Mouse (Mus musculus): ENCODE results near the gene Dyx1c1. TPM values are rescaled to one million over a fixed set of nuclear protein-coding genes. Genes with fewer than 3 reads are reported as not detected.

Dyx1c1 gene
- total RNA-seq, 2 experiments from 2014 or later: not detected

- no peak for ATAC-seq (replicated peaks; ENCODE audit: low FRiP score, poor library complexity, severe bottlenecking)
These were observed 11.3 kb downstream of the Dyx1c1 start for GRCm38 (mm10) chr9:72969874-72970273.

- ATAC-seq (replicated peaks; ENCODE audit: low FRiP score, poor library complexity, severe bottlenecking): no peak
These were observed 13.8 kb downstream of the Dyx1c1 start for GRCm38 (mm10) chr9:72972435-72972834.

- ATAC-seq (replicated peaks; ENCODE audit: low FRiP score, poor library complexity, severe bottlenecking): no peak
These were observed 14.4 kb downstream of the Dyx1c1 start for GRCm38 (mm10) chr9:72972984-72973383.

- ATAC-seq (replicated peaks; ENCODE audit: low FRiP score, poor library complexity, severe bottlenecking): no peak
These were observed 16.1 kb downstream of the Dyx1c1 start for GRCm38 (mm10) chr9:72974734-72975133.

- ATAC-seq (replicated peaks; ENCODE audit: low FRiP score, poor library complexity, severe bottlenecking): no peak
These were observed 16.7 kb downstream of the Dyx1c1 start for GRCm38 (mm10) chr9:72975242-72975641.

- ATAC-seq (replicated peaks; ENCODE audit: low FRiP score, poor library complexity, severe bottlenecking): no peak
These were observed 24.5 kb downstream of the Dyx1c1 start for GRCm38 (mm10) chr9:72983066-72983465.

GRCm38 (mm10) chr9:72985250-72986220, 26.9 kb downstream of the Dyx1c1 start, which contains the start of the genes Ccpg1os and Ccpg1:
Gene Ccpg1os, minus strand, starts transcription at chr9:72985382.
Gene Ccpg1, plus strand, starts transcription at chr9:72985429.
- ATAC-seq (replicated peaks; ENCODE audit: low FRiP score, poor library complexity, severe bottlenecking): peak; percentile 98

GRCm38 (mm10) chr9:72987703-72988102, 29.1 kb downstream of the Dyx1c1 start:
- no peak for ATAC-seq (replicated peaks; ENCODE audit: low FRiP score, poor library complexity, severe bottlenecking)

- ATAC-seq (replicated peaks; ENCODE audit: low FRiP score, poor library complexity, severe bottlenecking): no peak
These were observed 30.1 kb downstream of the Dyx1c1 start for GRCm38 (mm10) chr9:72988706-72989105.

GRCm38 (mm10) chr9:72991420-72991819, 32.8 kb downstream of the Dyx1c1 start:
- no peak for ATAC-seq (replicated peaks; ENCODE audit: low FRiP score, poor library complexity, severe bottlenecking)

GRCm38 (mm10) chr9:72992576-72992975, 34.0 kb downstream of the Dyx1c1 start:
- no peak for ATAC-seq (replicated peaks; ENCODE audit: low FRiP score, poor library complexity, severe bottlenecking)

GRCm38 (mm10) chr9:72996167-72996566, 37.6 kb downstream of the Dyx1c1 start:
- ATAC-seq (replicated peaks; ENCODE audit: low FRiP score, poor library complexity, severe bottlenecking): no peak

- ATAC-seq (replicated peaks; ENCODE audit: low FRiP score, poor library complexity, severe bottlenecking): no peak
These were observed 38.2 kb downstream of the Dyx1c1 start for GRCm38 (mm10) chr9:72996806-72997205.

- no peak for ATAC-seq (replicated peaks; ENCODE audit: low FRiP score, poor library complexity, severe bottlenecking)
These were observed 41.9 kb downstream of the Dyx1c1 start for GRCm38 (mm10) chr9:73000487-73000886.

- ATAC-seq (replicated peaks; ENCODE audit: low FRiP score, poor library complexity, severe bottlenecking): no peak
These were observed 42.9 kb downstream of the Dyx1c1 start for GRCm38 (mm10) chr9:73001314-73002011.

GRCm38 (mm10) chr9:73002177-73002576, 43.6 kb downstream of the Dyx1c1 start:
- ATAC-seq (replicated peaks; ENCODE audit: low FRiP score, poor library complexity, severe bottlenecking): no peak

GRCm38 (mm10) chr9:73004076-73004475, 45.5 kb downstream of the Dyx1c1 start:
- no peak for ATAC-seq (replicated peaks; ENCODE audit: low FRiP score, poor library complexity, severe bottlenecking)

- no peak for ATAC-seq (replicated peaks; ENCODE audit: low FRiP score, poor library complexity, severe bottlenecking)
These were observed 46.5 kb downstream of the Dyx1c1 start for GRCm38 (mm10) chr9:73005106-73005505.

- no peak for ATAC-seq (replicated peaks; ENCODE audit: low FRiP score, poor library complexity, severe bottlenecking)
These were observed 47.6 kb downstream of the Dyx1c1 start for GRCm38 (mm10) chr9:73006175-73006574.

GRCm38 (mm10) chr9:73008384-73008783, 49.8 kb downstream of the Dyx1c1 start:
- ATAC-seq (replicated peaks; ENCODE audit: low FRiP score, poor library complexity, severe bottlenecking): no peak

GRCm38 (mm10) chr9:73012629-73013028, 54.0 kb downstream of the Dyx1c1 start:
- no peak for ATAC-seq (replicated peaks; ENCODE audit: low FRiP score, poor library complexity, severe bottlenecking)

Measured in erythroid progenitor cell, adult 5-6 weeks (primary cell).